Mouse (Mus musculus) thymus, adult 2 months (tissue): ENCODE data around the gene Fgfr2.

ENCODE experiments used
- CTCF ChIP-seq: fragments of 200-500 bp; IDR thresholded peaks from 2 replicates; pipeline ENCODE4 v1.5.1; 2012; ENCODE audit warnings: mild to moderate bottlenecking, control low read depth, low read length, moderate library complexity, borderline replicate concordance; ENCODE audit not compliant: control insufficient read depth, poor library complexity, insufficient read depth; ENCODE audit errors: extremely low read depth
- POLR2A ChIP-seq: fragments of 200-500 bp; IDR thresholded peaks from 2 replicates; pipeline ENCODE4 v1.6.1; 2012; ENCODE audit warnings: mild to moderate bottlenecking, low read length, control low read depth, moderate library complexity; ENCODE audit not compliant: control insufficient read depth, poor library complexity, insufficient read depth; ENCODE audit errors: extremely low read depth

- TF ChIP-seq CTCF, result no peak
- no peak for TF ChIP-seq POLR2A
These were observed 350.7 kb downstream of the Fgfr2 start for GRCm38 (mm10) chr7:132772440-132772839.
